Mouse (Mus musculus) T-helper 1 cell (primary cell): ENCODE data around the gene Mboat1.

Experiments
- in situ Hi-C: fragments of 300-600 bp; cut with MboI, MseI; formaldehyde crosslinking; loops from one replicate; pipeline ENCODE4 v1.15.1; 2025; ENCODE audit warnings: high pct_unique_total_duplicates

Mboat1 gene

DNA sequence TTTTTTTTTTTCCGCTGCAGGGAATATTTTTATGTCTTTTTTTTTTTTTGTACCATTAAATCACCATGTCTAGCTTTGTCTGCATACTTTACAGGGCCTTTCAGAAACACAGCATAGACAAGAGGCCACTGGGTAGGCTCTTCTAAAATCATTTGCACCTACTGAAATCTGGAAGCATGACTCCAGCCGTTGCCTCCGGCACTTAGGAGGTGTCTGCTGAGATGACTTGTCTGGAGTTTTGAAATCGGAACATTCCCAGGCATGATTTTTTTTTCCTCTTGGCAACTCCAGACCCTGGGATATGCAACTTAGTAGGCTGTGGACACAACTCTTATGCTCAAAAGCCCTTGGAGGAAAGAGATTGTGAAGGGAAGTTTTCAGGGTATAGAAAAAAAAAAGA is 109.3 kb downstream of the Mboat1 start:
- in situ Hi-C loops = no loop called here

DNA sequence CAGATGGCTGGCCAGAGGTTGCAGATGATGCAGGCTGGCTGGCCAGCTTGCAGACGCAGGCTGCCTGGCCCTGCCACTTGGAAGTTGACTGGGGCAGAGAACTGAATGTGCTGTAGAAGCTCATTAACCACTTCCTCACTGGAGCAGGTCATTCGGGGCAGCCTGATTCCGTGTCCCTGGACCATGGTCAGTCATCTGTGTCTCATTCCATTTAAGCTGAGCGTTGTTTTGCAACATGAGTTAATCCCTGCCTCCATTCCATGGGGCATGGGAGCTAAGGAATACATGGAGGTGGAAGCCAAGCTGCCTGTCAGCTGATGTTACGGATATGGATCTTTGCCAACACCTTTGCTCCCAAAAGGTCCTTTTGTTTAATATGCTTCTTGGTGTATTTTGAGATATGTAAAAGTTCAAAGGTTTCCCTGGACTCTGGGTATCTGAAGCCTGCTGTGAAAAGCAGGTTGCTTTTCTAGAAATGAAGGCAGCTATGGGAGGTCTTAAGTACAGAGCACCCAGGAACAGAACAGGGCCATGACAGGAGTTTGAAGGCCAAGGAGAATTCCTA is 114.1 kb downstream of the Mboat1 start:
- in situ Hi-C loops = no loop called here

DNA sequence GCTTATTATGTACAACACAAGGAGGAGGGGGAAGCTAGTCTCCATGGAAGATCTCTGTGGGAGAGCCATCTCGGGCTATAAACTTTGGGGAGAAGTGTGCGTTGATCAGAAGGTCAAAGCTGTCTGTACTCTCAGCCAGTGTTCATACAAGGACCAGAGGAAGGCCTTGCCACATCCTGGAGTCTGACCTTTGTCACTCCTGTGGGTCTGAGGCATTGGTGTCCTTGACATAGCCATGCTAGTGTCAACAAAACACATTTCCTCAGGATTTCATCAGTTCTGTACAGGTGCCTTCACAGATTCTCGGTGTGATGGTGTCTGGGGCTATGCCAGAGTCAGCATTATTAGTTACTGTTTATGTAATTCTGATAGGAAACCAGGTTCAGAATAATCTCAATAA is 115.1 kb downstream of the Mboat1 start:
- in situ Hi-C loops = no loop called here

DNA sequence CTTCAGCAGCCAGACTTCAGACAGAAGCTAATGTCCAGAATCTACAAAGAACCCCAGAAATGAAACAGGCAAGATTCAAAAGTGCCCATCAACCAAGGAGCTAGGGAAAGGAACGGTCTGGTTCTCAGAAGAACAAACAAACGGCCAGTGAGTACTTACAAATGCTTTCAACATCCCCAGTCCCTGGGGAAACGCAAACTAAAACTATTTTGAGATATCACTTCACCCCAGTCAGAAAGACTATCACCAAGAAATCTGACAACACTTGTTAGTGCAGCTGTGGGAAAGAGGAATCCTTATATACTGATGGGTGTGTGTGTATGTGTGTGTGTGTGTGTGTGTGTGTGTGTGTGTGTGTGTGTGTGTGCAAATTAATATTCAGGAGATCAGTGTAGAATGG is 116.4 kb downstream of the Mboat1 start:
- in situ Hi-C loops = no loop called here

DNA sequence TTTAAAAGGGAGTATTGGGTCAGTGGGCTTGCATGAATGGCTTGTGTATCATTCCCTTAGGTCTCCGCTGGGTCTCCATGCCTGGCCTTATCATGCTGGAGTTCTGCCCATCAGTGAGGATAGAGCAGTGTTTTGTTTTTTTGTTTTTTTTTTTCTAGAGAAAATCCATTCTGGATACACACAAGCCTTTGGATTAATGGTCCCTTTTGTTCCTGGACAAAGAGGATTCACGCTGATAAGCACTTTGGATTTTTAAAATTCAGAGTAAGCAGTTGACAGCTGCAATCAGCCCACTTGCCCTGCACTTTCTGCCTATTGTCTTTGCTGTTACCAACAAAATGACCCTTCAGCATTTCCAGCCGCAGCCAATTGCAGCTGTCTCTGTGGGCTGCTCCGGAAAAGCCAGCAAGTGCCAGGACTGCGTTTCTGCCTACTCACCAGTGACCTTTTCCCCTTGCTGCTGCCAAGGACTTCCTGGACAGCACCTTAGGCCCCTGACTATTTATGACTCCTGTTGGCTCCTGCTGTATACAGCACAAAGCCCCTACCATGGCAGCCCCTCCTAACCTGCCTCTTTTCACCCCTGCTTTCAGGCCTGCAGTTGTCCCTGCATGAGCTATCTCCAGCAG is 117.5 kb downstream of the Mboat1 start:
- in situ Hi-C loops = no loop called here

DNA sequence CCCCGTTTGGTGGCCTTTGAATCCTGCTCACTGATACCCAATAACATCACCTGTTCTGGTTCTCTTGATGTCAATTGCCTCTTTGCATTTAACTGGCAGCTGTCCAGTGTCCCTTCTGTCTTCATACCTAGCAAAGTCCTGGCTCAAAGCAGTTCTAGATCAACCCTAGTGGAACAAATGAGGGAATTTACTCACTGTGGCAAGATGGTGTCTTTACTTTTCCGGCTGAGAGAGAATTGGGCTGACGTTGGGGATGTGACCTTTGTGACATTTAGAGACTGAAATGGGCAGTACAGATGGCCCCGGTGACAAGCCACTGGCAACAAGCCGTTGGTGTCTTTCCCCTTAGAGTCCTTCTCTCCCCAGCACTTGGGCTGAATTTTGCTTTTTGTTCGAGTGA is 118.1 kb downstream of the Mboat1 start:
- in situ Hi-C loops = no loop called here

DNA sequence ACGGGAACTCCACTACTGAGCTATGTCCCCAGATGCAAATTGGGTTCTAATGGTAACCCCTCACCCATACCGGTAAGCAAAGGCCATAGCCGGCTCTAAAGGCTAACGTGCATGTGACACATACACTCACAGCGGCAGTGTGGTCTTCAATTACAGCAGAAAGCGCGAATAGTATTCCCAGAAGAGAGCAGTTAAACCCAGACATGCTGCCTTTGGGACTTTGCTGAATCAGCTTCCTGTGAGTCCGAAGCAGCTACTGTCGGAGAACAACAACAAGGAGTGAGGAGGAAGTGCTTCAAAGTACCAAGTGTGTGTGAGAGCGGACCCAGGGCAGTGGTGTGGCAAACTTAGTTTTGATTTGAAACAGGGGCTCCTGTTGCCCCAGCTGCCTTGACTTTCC is 122.5 kb downstream of the Mboat1 start:
- in situ Hi-C loops = loop anchor here (5.0 kb wide), 1 partner anchor 162 kb away; no protein-coding TSS in a partner anchor

DNA sequence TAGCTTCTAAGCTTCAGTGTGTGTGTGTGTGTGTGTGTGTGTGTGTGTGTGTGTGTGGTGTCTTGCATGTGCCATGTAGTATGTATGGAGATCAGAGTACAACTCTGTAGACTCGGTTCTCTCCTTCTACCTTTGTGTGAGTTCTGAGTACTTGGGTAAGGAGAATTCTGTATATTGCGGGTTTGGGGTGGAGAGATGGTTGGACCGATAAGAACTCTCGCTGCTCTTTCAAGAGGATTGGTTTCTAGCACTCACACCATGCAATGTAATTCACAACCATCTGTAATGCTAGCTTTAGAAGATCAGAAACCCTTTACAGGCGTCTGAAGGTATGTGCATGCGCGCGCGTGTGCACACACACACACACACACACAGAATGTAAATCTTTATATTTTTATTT is 123.0 kb downstream of the Mboat1 start:
- in situ Hi-C loops = loop anchor here (5.0 kb wide), 1 partner anchor 162 kb away; no protein-coding TSS in a partner anchor

DNA sequence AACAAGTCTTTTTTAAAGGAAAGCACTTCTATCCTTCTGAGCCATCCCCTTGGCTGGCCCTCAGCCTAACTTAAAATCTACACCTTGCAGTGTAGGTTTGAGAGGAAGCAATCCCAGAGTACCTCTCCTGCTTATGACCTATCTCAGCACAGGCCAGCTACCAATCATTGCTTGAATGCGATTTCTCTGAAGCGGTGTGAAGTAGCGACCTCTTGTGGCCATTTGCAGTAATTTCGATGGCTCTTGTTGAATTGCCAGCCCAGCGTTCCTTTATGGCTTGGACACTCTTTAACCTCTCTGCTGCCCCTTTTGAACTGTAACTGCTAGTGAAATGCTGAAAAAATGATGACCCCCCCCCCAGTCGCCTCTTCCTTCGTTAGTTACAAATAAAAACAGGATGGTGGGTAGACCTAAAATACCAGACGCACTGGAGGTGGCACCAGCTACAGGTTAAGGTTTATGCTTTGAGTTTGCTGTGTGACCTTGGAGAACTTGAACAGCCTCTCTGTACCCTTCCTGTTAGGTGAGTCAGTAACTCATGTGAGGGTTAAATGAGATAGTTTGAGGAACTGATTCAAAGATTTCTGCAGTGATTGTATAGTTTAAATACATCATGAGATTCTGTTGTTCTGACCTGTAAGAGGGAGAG is 123.7 kb downstream of the Mboat1 start:
- in situ Hi-C loops = loop anchor here (5.0 kb wide), 2 partner anchors 163 to 272 kb away; no protein-coding TSS in a partner anchor

DNA sequence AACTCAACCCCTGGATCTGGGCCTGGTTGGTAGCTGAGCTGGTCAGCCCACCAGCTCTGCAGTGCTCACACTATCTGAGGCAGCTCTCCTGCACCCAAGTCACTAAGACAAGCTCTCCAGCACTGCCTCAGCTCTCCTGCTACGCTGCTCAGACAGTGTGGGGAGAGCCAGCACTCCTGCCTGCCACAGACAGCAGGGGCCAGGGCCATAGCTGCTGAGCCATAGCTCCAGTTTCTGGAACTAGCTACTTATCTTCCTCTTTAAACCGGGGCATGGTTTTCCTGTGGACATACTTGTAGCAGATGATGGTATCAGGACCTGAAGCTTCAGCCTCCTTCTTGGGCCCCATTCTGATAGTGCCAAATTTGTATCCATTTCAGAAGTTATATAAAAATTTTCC is 127.4 kb downstream of the Mboat1 start:
- in situ Hi-C loops = loop anchor here (5.0 kb wide), 1 partner anchor 269 kb away; no protein-coding TSS in a partner anchor

DNA sequence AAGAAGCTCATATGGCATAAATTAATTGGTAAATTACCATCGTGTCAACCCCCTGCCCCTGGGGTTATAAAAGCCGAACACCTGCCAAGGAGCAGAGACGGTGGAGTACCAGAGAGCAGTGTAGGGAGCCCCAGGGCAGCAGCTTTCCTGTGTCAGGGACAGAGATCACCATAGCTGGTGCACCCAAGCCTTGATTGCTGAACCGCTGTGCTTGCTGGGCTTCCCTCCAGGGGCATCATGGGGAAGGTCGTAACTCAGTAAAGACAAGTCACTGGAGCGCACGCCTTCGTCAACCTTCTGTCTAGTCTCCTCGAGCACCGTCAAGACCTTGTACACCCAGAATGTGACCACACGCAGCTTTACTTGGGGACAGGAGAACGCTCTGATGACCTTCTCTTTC is 128.0 kb downstream of the Mboat1 start:
- in situ Hi-C loops = loop anchor here (5.0 kb wide), 1 partner anchor 268 kb away; no protein-coding TSS in a partner anchor

DNA sequence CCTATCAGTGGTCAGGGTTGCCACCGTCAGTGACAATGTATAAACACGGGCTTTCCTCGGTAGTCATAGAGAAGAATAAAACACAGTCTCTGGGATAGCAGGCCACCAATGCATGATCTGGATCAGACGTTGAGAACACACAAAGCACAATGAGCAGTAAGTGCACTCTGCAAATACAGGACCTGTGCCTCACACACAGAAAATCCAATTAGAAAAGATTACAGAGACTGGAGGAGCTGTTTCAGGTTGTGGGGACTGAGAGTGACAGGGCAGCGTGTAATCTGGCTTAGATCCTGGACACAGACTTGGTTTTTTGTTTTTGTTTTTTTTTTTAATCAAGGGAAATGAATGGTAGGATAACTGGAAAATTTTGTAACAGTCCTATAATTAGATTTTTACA is 128.5 kb downstream of the Mboat1 start:
- in situ Hi-C loops = loop anchor here (5.0 kb wide), 1 partner anchor 268 kb away; no protein-coding TSS in a partner anchor

DNA sequence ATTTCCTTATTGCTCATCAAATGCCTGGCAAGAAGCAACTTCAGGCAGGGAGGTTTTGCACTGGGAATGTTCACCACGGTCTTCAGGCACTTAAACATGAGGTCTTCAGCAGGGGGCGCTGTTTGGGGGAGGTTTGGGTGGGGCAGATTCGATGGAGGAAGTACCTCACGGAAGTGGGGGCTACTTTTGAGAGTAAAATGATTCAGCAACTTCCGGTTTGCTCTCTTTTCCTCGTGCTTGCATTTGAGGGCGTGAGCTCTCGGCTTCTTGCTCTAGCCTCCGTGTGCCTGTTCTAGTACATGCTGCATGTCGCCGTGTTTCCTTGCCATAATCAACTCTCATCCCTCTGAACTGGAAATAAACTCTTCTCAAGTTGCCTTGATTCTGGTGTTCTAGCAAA is 129.7 kb downstream of the Mboat1 start:
- in situ Hi-C loops = no loop called here

DNA sequence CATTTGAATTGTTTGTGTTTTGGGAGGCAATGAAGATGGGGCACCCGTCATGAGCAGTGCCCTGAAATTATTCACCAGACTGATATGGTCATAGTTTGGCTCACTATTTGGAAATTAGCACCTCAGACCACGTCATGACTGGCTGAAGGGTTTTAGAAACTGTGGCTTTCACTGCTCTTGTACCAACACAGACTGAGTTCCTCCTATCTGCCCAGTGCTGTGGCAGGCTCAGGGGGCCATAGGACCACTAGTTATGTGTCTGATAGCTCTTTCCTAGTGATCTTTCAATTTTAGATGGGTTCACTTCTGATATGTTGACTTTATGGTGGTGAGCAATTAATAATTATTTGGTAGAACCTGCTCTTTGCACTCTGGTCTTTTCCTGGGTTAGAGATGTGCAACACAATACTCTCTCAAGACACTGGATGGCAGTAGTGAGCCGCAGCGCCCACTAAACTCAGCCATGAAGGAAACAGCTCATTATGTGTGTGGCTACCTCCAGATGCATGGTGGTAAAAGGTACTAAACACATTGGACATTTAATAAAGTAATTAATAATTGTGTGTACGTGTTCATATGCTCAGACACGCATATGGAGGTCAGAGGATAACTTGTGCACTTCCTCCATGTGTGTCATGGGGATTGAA is 135.9 kb downstream of the Mboat1 start:
- in situ Hi-C loops = no loop called here
